Mouse (Mus musculus) thymus, adult 18-20 months (tissue): ENCODE data around the gene Fam193a.
A peak's percentile ranks its signal among the peaks of the same experiment; 100 is the strongest.

Experiments
- DNase-seq, 2 experiments: peaks; one replicate each; pipeline ENCODE4 v3.0.0; 2022; ENCODE audit warnings: mixed read lengths in 2 of 2

The Fam193a gene

GRCm38 (mm10) chr5:34466079-34466478, 96.3 kb downstream of the Fam193a start:
- DNase-seq, result peak; percentile 17 to 49

- DNase-seq, result no peak
Observed at GRCm38 (mm10) chr5:34466648-34467047, 96.9 kb downstream of the Fam193a start.

- no peak for DNase-seq
Observed at GRCm38 (mm10) chr5:34468039-34468775, 98.5 kb downstream of the Fam193a start.

- no peak for DNase-seq
Observed at GRCm38 (mm10) chr5:34480926-34481325, 111.2 kb downstream of the Fam193a start.

GRCm38 (mm10) chr5:34485731-34486130, 116.0 kb downstream of the Fam193a start:
- no peak for DNase-seq

- DNase-seq, result no peak
Observed at GRCm38 (mm10) chr5:34487320-34488090, 117.8 kb downstream of the Fam193a start.

GRCm38 (mm10) chr5:34488741-34489417, 119.1 kb downstream of the Fam193a start:
- DNase-seq, result no peak

GRCm38 (mm10) chr5:34489418-34489787, 119.7 kb downstream of the Fam193a start:
- DNase-seq, result no peak

GRCm38 (mm10) chr5:34496745-34497144, 127.0 kb downstream of the Fam193a start:
- no peak for DNase-seq

GRCm38 (mm10) chr5:34500886-34501285, 131.2 kb downstream of the Fam193a start:
- DNase-seq, result no peak

- DNase-seq, result no peak
Observed at GRCm38 (mm10) chr5:34501588-34501987, 131.9 kb downstream of the Fam193a start.

- no peak for DNase-seq
Observed at GRCm38 (mm10) chr5:34502411-34502810, 132.7 kb downstream of the Fam193a start.

- DNase-seq, result no peak
Observed at GRCm38 (mm10) chr5:34502821-34503220, 133.1 kb downstream of the Fam193a start.

GRCm38 (mm10) chr5:34512486-34512885, 142.8 kb downstream of the Fam193a start:
- DNase-seq, result no peak

GRCm38 (mm10) chr5:34513466-34514217, 143.9 kb downstream of the Fam193a start, which contains the start of gene Tnip2:
TSS of gene Tnip2 (minus strand) at chr5:34513991.
- DNase-seq, result peak; percentile 90

- no peak for DNase-seq
Observed at GRCm38 (mm10) chr5:34514218-34514566, 144.5 kb downstream of the Fam193a start.

- no peak for DNase-seq
Observed at GRCm38 (mm10) chr5:34515096-34515495, 145.4 kb downstream of the Fam193a start.

GRCm38 (mm10) chr5:34517913-34518312, 148.2 kb downstream of the Fam193a start:
- DNase-seq, result peak; percentile 66 to 75

- no peak for DNase-seq
Observed at GRCm38 (mm10) chr5:34519389-34519910, 149.7 kb downstream of the Fam193a start.

- DNase-seq, result peak; percentile 68 to 79
Observed at GRCm38 (mm10) chr5:34520458-34521209, 150.9 kb downstream of the Fam193a start.

GRCm38 (mm10) chr5:34521337-34521736, 151.6 kb downstream of the Fam193a start:
- DNase-seq, result no peak
